Mouse (Mus musculus) liver, embryonic 11.5 days (tissue): Measurements from ENCODE around the gene Olfr1440. TPM values are rescaled to one million over a fixed set of nuclear protein-coding genes. Genes with fewer than 3 reads are reported as not detected.

Experiments
- ATAC-seq: fragments of 200-750 bp; cut with Nextera tagmentation; replicated peaks from 2 replicates; pipeline ENCODE4 v1.8.0; 2017; ENCODE audit warnings: moderate number of reproducible peaks, mild to moderate bottlenecking, moderate TSS enrichment, moderate library complexity; ENCODE audit not compliant: low FRiP score
- DNase-seq: peaks from one replicate; pipeline ENCODE4 v3.0.0-alpha.2; 2017; ENCODE audit warnings: low spot score
- H3K27ac ChIP-seq: fragments of 300-500 bp; sonication (generic); 2 replicates; pipeline ENCODE4 v1.5.1; 2014; ENCODE audit warnings: mild to moderate bottlenecking, low read depth, low read length, control low read depth
- H3K27me3 ChIP-seq: fragments of 300-500 bp; sonication (generic); replicated peaks from 2 replicates; pipeline ENCODE4 v1.6.1; 2014; ENCODE audit warnings: low read length, mixed read lengths; ENCODE audit not compliant: control insufficient read depth, insufficient read depth
- H3K36me3 ChIP-seq: fragments of 300-500 bp; sonication (generic); 2 replicates; pipeline ENCODE4 v1.6.1; 2014; ENCODE audit warnings: mild to moderate bottlenecking, low read length, moderate library complexity, mixed read lengths; ENCODE audit not compliant: control insufficient read depth, insufficient read depth
- H3K4me1 ChIP-seq: fragments of 300-500 bp; sonication (generic); replicated peaks from 2 replicates; pipeline ENCODE4 v1.6.1; 2014; ENCODE audit warnings: low read length, mixed read lengths; ENCODE audit not compliant: control insufficient read depth, insufficient read depth
- H3K4me2 ChIP-seq: fragments of 300-500 bp; sonication (generic); 2 replicates; pipeline ENCODE4 v1.6.1; 2014; ENCODE audit warnings: mild to moderate bottlenecking, control low read depth, moderate library complexity
- H3K4me3 ChIP-seq: fragments of 300-500 bp; sonication (generic); 2 replicates; pipeline ENCODE4 v1.5.1; 2014; ENCODE audit warnings: low read depth, low read length, control low read depth
- H3K9ac ChIP-seq: fragments of 300-500 bp; sonication (generic); 2 replicates; pipeline ENCODE4 v1.6.1; 2014; ENCODE audit warnings: low read depth, low read length, control low read depth
- H3K9me3 ChIP-seq: fragments of 300-500 bp; sonication (generic); 2 replicates; pipeline ENCODE4 v1.6.1; 2016; ENCODE audit warnings: low read length, inconsistent platforms, mixed read lengths; ENCODE audit not compliant: control insufficient read depth
- WGBS: fragments of 180-500 bp; shearing (Covaris S2); extraction: QIAGEN DNeasy Blood & Tissue Kit; methylation state at CpG from one replicate; pipeline ENCODE4 v1.1.7; 2014; 5-methylcytosine and 5-hydroxymethylcytosine counted together
- polyA plus RNA-seq: library from polyadenylated mRNA; unstranded; fragments of >200 nt; fragmentation: Nextera tagmentation; extraction: Ambion mirVana; gene quantifications from 2 replicates; pipeline ENCODE4 v1.2.1, GENCODE M21; 2014

The Olfr1440 gene
- polyA plus RNA-seq: not detected in 2 replicates

GRCm38 (mm10) chr19:12386979-12387378, at the start of gene Olfr1440:
Olfr1440 (plus strand) TSS chr19:12387279.
- Histone ChIP-seq H3K9ac (no peak within 1 kb of the TSS), H3K9me3 (no peaks in the 10 kb centered on the region), H3K36me3 (no peaks in the 10 kb centered on the region), H3K4me1 (no peaks in the 10 kb centered on the region), H3K27me3 (no peaks in the 10 kb centered on the region), H3K4me3 (no peak within 1 kb of the TSS), H3K27ac (no peak within 1 kb of the TSS), H3K4me2 (no peak within 1 kb of the TSS)
- ATAC-seq (no peak), DNase-seq (no peak)
- 77% methylated on average over 2 of the region's 2 CpGs for WGBS

GRCm38 (mm10) chr19:12373004-12373403, 14.1 kb upstream of the Olfr1440 start:
- Histone ChIP-seq H3K36me3 (no peaks in the 10 kb centered on the region), H3K27ac (no peak overlapping the region), H3K27me3 (no peaks in the 10 kb centered on the region), H3K9ac (no peak overlapping the region), H3K4me3 (no peak overlapping the region), H3K4me2 (no peak overlapping the region), H3K4me1 (no peaks in the 10 kb centered on the region), H3K9me3 (no peaks in the 10 kb centered on the region)
- 65% methylated on average over 3 of the region's 3 CpGs for WGBS
- no peak for DNase-seq
- ATAC-seq: no peak

- WGBS: 62% methylated on average over 2 of the region's 2 CpGs
- H3K4me1 ChIP-seq: no peaks in the 10 kb centered on the region
- no peak overlapping the region for H3K4me3 ChIP-seq
- DNase-seq (no peak), ATAC-seq (no peak)
- no peaks in the 10 kb centered on the region for H3K27me3 ChIP-seq
- no peaks in the 10 kb centered on the region for H3K9me3 ChIP-seq
- H3K4me2 ChIP-seq: no peak overlapping the region
- no peak overlapping the region for H3K27ac ChIP-seq
- no peaks in the 10 kb centered on the region for H3K36me3 ChIP-seq
- no peak overlapping the region for H3K9ac ChIP-seq
Measured at GRCm38 (mm10) chr19:12374465-12375025, 12.5 kb upstream of the Olfr1440 start.

GRCm38 (mm10) chr19:12413737-12414136, 26.7 kb downstream of the Olfr1440 start:
- no peak overlapping the region for H3K27ac ChIP-seq
- no peak overlapping the region for H3K4me2 ChIP-seq
- no peaks in the 10 kb centered on the region for H3K9me3 ChIP-seq
- H3K4me3 ChIP-seq: no peak overlapping the region
- no peak for ATAC-seq
- no peaks in the 10 kb centered on the region for H3K4me1 ChIP-seq
- no peak overlapping the region for H3K9ac ChIP-seq
- H3K36me3 ChIP-seq: no peaks in the 10 kb centered on the region
- DNase-seq: no peak
- H3K27me3 ChIP-seq: no peaks in the 10 kb centered on the region

GRCm38 (mm10) chr19:12417361-12417760, 30.3 kb downstream of the Olfr1440 start, which contains the start of gene Olfr1441:
Olfr1441 (plus strand) TSS chr19:12417433.
- no peak within 1 kb of the TSS for H3K27ac ChIP-seq
- no peak within 1 kb of the TSS for H3K9ac ChIP-seq
- no peaks in the 10 kb centered on the region for H3K27me3 ChIP-seq
- DNase-seq (no peak), ATAC-seq (no peak)
- no peaks in the 10 kb centered on the region for H3K9me3 ChIP-seq
- no peaks in the 10 kb centered on the region for H3K4me1 ChIP-seq
- H3K4me3 ChIP-seq: no peak within 1 kb of the TSS
- H3K4me2 ChIP-seq: no peak within 1 kb of the TSS
- H3K36me3 ChIP-seq: no peaks in the 10 kb centered on the region

- Histone ChIP-seq H3K36me3 (no peaks in the 10 kb centered on the region), H3K4me2 (no peak overlapping the region), H3K27me3 (no peaks in the 10 kb centered on the region), H3K9me3 (no peaks in the 10 kb centered on the region), H3K9ac (no peak overlapping the region), H3K4me3 (no peak overlapping the region), H3K27ac (no peak overlapping the region), H3K4me1 (no peaks in the 10 kb centered on the region)
- WGBS: 64% methylated on average over 3 of the region's 3 CpGs
- no peak for DNase-seq
- no peak for ATAC-seq
Measured at GRCm38 (mm10) chr19:12418312-12418711, 31.2 kb downstream of the Olfr1440 start.

GRCm38 (mm10) chr19:12420555-12420954, 33.5 kb downstream of the Olfr1440 start:
- no peak overlapping the region for H3K4me3 ChIP-seq
- WGBS: 76% methylated on average over 6 of the region's 6 CpGs
- DNase-seq: no peak

GRCm38 (mm10) chr19:12421680-12422079, 34.6 kb downstream of the Olfr1440 start:
- no peak for DNase-seq
- Histone ChIP-seq H3K36me3 (no peaks in the 10 kb centered on the region), H3K27me3 (no peaks in the 10 kb centered on the region), H3K27ac (no peak overlapping the region), H3K9ac (no peak overlapping the region), H3K4me3 (no peak overlapping the region), H3K4me2 (no peak overlapping the region), H3K4me1 (no peaks in the 10 kb centered on the region), H3K9me3 (no peaks in the 10 kb centered on the region)
- WGBS: 80% methylated on average over 1 of the region's 1 CpGs
- no peak for ATAC-seq

More at GRCm38 (mm10) chr19:12420555-12420954, 33.5 kb downstream of the Olfr1440 start:
- Histone ChIP-seq H3K36me3 (no peaks in the 10 kb centered on the region), H3K27ac (no peak overlapping the region), H3K27me3 (no peaks in the 10 kb centered on the region), H3K9me3 (no peaks in the 10 kb centered on the region), H3K4me1 (no peaks in the 10 kb centered on the region), H3K4me2 (no peak overlapping the region), H3K9ac (no peak overlapping the region)
- no peak for ATAC-seq

- Histone ChIP-seq H3K9ac (no peak overlapping the region), H3K9me3 (no peaks in the 10 kb centered on the region), H3K36me3 (no peaks in the 10 kb centered on the region), H3K27ac (no peak overlapping the region), H3K4me3 (no peak overlapping the region), H3K4me1 (no peaks in the 10 kb centered on the region), H3K27me3 (no peaks in the 10 kb centered on the region), H3K4me2 (no peak overlapping the region)
- 84% methylated on average over 5 of the region's 5 CpGs for WGBS
- DNase-seq: no peak
- no peak for ATAC-seq
Measured at GRCm38 (mm10) chr19:12427101-12427500, 40.0 kb downstream of the Olfr1440 start.
